Mouse (Mus musculus) left cerebral cortex, postnatal 10 days (tissue): ENCODE data around the gene Rnf113a1. TPM values are rescaled to one million over a fixed set of nuclear protein-coding genes. Genes with fewer than 3 reads are reported as not detected.
"Not testable (repeated sequence)": the region's sequence is repeated elsewhere in the genome, so short reads cannot be mapped to it uniquely, and the experiment has no call there.

Experiments used
- DNase-seq, 2 experiments: peaks; one replicate each; pipeline ENCODE4 v3.0.0; 2021 to 2022; ENCODE audit warnings: low spot score in 2 of 2, mixed read lengths in 1 of 2; ENCODE audit errors: extremely low spot score in 1 of 2
- intact Hi-C: fragments of 180-260 bp; cut with DNase I; formaldehyde crosslinking; loops from one replicate; pipeline ENCODE4 v1.15.1; 2025
- total RNA-seq, 2 experiments: library from RNA; stranded (reverse); gene quantifications; 2 replicates each; pipeline ENCODE4 v1.2.3; 2021

Rnf113a1 gene
- 1 to 10 TPM; 8.2 to 8.4 TPM for total RNA-seq

DNA sequence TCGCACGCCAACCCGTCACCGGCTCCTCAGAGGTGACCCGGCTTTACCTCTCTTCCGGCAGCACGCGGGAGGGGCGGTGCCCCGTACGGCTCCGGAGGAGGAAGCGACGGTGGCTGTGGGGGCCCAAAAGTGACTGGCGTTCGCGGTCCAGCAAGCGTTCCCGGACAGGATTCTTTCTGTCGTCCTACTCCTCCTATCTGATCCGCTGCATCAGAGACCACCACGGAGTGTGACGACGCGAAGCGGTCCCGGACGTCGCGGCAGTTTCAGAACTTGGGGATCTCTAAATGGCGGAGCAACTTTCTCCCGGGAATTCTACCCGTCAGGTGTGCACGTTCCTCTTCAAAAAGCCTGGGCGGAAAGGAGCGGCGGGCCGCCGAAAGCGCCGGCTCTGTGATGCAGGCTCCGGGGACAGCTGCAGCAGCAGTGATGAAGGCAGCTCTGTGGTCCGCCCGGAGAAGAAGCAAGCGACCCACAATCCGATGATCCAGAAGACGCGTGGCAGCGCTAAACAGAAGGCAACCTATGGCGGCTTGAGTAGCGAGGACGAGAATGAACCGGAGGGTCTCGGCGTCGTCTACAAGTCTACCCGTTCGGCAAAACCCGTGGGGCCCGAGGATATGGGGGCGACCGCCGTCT lies at the start of gene Rnf113a1, which contains the start of gene Ndufa1:
Gene Rnf113a1, plus strand, starts transcription at position 141 of the 639 bp plus-strand sequence.
Gene Ndufa1, minus strand, starts transcription at position 59 of the 639 bp plus-strand sequence.
- intact Hi-C loops: no loop called here
- DNase-seq: peak; percentile 73 to 87

DNA sequence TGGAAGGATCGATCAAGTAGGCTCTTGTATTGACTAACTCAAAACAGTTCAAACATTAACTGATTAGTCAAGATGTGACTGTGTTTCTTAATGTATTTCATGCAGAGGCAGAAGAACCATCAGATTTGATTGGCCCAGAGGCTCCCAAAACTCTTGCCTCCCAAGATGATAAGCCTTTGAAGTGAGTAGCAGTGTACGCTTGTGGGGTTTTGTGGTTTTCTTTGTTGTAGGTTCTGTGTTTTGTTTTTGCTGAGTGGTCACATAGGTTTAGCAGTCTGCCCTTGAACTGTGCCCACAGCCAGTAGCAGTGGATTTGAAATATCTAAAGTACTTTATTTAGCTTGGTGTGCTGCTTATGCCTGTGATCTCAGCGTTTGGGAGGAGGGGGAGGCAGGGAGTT lies 49.3 kb upstream of the Rnf113a1 start:
- intact Hi-C loops: loop anchor here (10.0 kb wide), 1 partner anchor 47 kb away; no protein-coding TSS in a partner anchor
- no peak for DNase-seq

DNA sequence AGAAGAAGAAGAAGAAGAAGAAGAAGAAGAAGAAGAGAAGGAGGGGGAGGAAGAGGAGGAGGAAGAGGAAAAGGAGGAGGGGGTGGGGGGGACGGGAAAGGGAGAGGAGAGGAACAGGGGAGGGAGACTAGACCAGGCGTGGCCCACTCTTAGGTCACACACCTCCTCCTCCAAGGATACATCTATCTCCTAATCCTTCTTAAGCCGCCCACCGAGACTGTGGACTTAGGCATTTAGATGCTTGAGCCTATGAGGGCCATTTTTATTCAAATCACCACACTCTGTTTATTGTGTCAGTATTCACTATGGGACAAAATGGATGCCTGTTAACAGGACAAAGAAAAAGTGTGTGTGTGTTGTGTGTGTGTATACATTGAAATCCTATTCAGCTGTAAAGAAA lies 46.5 kb upstream of the Rnf113a1 start:
- intact Hi-C loops: loop anchor here (10.0 kb wide), 1 partner anchor 50 kb away; no protein-coding TSS in a partner anchor
- DNase-seq: not testable (repeated sequence)

DNA sequence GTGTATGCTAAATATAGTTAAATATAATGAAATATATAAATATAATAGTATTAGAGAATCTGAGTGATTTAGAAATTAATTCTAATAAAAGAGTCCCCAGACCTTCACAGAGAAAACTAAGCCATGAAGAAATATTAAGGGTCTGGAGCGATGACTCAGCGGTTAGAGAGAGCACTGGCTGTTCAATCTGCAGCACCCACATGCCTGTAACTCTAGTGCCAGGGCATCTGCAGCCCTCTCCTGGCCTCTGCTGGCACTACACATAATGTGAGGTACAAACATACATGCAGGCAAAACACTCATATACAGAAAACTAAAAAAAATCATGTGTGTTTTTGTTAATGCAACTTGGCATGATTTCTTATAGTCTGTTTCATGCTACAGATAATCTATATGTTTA lies 46.1 kb upstream of the Rnf113a1 start:
- DNase-seq: peak in 1 of 2 experiments; percentile 27
- intact Hi-C loops: loop anchor here (10.0 kb wide), 1 partner anchor 50 kb away; no protein-coding TSS in a partner anchor

DNA sequence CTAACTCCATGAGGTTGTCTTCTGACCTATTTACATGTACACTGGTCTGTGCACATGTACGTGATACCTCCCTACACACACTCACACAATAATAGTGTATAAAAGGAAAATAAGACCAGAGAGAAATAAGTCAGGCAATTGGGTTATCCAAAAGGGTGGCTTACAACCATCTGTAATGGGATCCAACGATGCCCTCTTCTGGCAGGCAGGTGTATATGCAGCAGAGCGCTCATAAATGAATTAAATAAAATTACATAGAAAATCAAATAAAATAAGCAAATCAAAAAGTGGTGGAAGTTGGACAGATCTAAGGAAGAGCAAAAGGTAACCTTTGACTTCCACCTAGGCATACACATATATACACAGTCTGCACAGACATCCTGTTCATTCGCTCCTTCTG lies 33.2 kb upstream of the Rnf113a1 start:
- intact Hi-C loops: no loop called here
- DNase-seq: no peak

DNA sequence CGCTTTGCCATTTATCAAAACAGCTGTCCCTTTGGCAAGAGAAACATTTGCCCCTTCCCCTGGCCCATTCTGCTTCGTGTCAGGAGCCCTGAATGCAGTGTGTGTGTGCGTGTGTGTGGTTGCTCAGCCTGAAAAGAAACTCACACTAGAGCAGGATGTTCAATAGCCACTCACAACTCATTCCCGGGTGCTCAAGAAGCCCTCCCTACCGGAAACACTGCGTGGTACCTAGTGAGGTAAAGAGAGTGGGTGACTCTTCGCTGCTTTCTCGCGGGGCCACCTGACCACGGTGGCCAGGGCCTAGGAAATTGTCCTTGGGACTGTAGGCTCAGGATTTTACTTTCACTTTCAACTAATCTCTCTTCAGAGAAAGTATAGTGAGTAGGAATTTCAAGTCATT lies 29.9 kb upstream of the Rnf113a1 start:
- no peak for DNase-seq
- intact Hi-C loops: no loop called here

DNA sequence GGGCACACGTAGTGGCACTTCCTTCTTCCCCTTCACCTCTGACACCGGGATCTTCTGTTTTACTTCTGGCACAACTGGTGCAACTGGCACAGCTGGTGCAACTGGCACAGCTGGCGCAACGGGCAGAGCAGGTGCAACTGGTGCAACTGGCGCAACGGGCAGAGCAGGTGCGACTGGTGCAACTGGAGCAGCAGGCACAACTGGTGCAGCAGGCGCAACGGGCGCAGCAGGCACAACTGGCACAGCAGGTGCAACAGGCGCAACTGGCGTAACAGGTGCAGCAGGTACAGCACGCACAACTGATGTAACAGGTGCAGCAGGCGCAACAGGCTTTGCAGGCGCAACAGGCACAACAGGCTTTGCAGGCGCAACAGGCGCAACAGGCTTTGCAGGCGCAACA lies 27.9 kb upstream of the Rnf113a1 start:
- no peak for DNase-seq
- intact Hi-C loops: no loop called here

- peak; percentile 7 to 25 for DNase-seq
- intact Hi-C loops: no loop called here
Measured at GRCm38 (mm10) chrX:37167085-37167484, 24.0 kb upstream of the Rnf113a1 start.

DNA sequence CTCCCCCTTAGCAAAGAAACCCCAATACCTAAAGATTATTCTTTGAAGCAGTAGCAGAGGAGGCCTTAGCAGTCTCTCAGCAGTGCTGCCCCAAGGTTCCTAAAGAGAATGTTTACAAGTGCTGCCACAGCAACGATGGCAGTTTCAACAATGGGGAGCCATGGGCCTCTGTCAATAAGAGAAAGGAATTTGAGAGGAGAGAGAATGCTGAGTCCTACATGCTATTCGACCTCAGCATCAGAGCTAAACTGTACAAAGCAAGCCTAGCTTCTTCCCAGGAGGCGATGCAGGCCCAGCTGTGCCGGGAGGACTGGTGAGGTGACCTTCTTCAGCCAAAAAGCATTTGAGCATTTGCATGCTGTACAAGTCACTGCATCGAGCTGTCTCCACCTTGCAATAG lies 22.3 kb upstream of the Rnf113a1 start, which contains the start of gene Akap14:
Gene Akap14, minus strand, starts transcription at position 101 of the 400 bp plus-strand sequence.
- intact Hi-C loops: no loop called here
- DNase-seq: no peak

- intact Hi-C loops, DNase-seq: not testable (repeated sequence)
Measured at GRCm38 (mm10) chrX:37184401-37184800, 6.6 kb upstream of the Rnf113a1 start.

DNA sequence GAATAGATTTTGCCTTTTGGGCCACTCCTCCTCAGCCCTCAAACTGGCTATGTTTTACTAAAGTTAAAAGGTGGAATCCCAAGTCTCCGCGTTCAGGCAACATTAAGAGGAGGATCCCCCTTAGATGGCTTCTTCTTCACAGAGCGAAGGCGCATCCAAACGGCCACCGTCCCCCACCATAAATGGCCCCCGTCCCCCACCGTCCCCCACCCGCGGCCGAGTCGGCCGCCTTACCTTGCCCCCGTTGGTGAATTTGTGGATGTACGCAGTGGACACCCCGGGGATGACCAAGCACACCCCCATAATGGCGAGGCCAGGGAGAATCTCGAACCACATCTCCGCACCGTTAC lies 315 bp upstream of the Rnf113a1 start:
- intact Hi-C loops: no loop called here
- no peak for DNase-seq

DNA sequence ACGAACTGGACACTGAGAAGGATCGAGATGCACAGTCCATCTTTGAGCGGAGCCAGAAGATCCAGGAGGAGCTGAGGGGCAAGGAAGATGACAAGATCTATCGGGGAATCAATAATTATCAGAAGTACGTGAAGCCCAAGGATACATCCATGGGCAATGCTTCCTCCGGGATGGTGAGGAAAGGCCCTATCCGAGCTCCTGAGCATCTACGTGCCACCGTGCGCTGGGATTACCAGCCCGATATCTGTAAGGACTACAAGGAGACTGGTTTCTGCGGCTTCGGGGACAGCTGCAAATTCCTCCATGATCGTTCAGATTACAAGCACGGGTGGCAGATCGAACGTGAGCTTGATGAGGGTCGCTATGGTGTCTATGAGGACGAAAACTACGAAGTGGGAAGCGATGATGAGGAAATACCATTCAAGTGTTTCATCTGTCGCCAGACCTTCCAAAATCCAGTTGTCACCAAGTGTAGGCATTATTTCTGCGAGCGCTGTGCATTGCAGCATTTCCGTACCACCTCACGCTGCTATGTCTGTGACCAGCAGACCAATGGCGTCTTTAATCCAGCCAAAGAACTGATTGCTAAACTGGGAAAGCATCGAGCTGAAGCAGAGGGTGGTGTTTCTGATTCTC lies 817 bp downstream of the Rnf113a1 start:
- intact Hi-C loops: no loop called here
- no peak for DNase-seq

DNA sequence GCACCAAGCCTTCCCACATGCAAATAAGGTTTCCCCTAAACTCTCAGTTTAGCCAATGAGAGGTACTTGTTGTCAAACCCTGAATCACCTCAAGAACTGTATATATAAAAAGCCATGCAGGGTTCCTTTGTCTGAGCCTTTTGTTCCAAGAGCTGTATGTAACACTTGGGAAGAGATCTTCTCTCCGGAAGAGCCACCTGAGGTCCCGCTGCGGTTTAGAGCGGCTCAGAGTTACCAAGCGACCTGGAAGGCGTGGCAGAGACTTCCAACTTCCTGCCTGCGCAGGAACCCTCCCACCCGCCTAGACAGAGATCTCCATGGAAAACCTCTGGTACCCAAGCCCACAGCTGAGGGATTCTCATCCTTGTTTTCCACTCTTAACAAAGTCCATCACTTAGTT lies 7.6 kb downstream of the Rnf113a1 start:
- intact Hi-C loops: no loop called here
- no peak for DNase-seq

DNA sequence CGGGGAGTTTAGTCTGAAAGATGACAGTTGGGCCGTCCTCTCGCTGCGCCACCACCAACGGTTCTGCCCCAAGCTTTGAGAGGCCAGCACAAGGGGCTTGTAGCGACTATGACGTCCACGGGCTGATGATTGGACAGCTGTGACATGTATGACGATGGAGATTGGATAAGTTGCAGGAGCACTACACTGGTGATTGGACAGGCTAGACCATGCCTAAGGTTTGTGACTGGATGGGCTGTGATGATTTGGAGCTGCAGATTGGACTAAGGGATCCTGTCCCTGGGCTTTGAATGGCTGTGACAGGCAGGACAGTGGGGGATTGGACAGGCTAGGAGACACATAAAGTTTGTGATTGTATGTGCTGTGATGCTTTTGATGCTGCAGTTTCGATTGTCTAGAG lies 19.9 kb downstream of the Rnf113a1 start, which contains the start of gene Gm9:
Gene Gm9, minus strand, starts transcription at position 101 of the 400 bp plus-strand sequence.
- DNase-seq: no peak
- intact Hi-C loops: no loop called here

- DNase-seq, intact Hi-C loops: not testable (repeated sequence)
Measured at GRCm38 (mm10) chrX:37222158-37222557, 31.1 kb downstream of the Rnf113a1 start, which contains the start of gene Rhox1. Gene Rhox1, minus strand, starts transcription at chrX:37222258.

Other genes starting within 250 kb of the Rnf113a1 start
- 10 to 100 TPM; 90.7 to 91.8 TPM for gene Sept6, start 199.5 kb upstream of the Rnf113a1 start, total RNA-seq
- not detected for gene Sowahd, start 142.4 kb upstream of the Rnf113a1 start, total RNA-seq
- gene Rpl39, start 105.8 kb upstream of the Rnf113a1 start, total RNA-seq: 100 to 1,000 TPM; 416 to 428 TPM
- 10 to 100 TPM; 17.0 to 18.4 TPM for gene Upf3b, start 80.9 kb upstream of the Rnf113a1 start, total RNA-seq
- gene Nkap, start 64.5 kb upstream of the Rnf113a1 start, total RNA-seq: 10 to 100 TPM; 15.7 to 21.9 TPM
- not detected for gene Akap14, start 22.4 kb upstream of the Rnf113a1 start, total RNA-seq
- gene Ndufa1, start 82 bp upstream of the Rnf113a1 start, total RNA-seq: 100 to 1,000 TPM; 225 to 235 TPM
- gene Gm9, start 19.8 kb downstream of the Rnf113a1 start, total RNA-seq: not detected
- gene Rhox1, start 31.0 kb downstream of the Rnf113a1 start, total RNA-seq: not detected
- gene Rhox2a, start 53.7 kb downstream of the Rnf113a1 start, total RNA-seq: not detected
- not detected for gene Rhox3a, start 58.7 kb downstream of the Rnf113a1 start, total RNA-seq
- not detected for gene Rhox4a, start 74.1 kb downstream of the Rnf113a1 start, total RNA-seq
- gene Rhox3a2, start 188.8 kb downstream of the Rnf113a1 start, total RNA-seq: not detected
- not detected for gene Rhox4a2, start 199.6 kb downstream of the Rnf113a1 start, total RNA-seq
- not detected for gene Rhox2b, start 220.8 kb downstream of the Rnf113a1 start, total RNA-seq
- not detected for gene Rhox4b, start 241.2 kb downstream of the Rnf113a1 start, total RNA-seq